Mouse (Mus musculus): ENCODE data around the gene Cep128. TPM values are rescaled to one million over a fixed set of nuclear protein-coding genes. Genes with fewer than 3 reads are reported as not detected.

The Cep128 gene
- total and polyA plus RNA-seq, 3 experiments, result 8.9 to 16.1 (median 13.5) TPM

DNA sequence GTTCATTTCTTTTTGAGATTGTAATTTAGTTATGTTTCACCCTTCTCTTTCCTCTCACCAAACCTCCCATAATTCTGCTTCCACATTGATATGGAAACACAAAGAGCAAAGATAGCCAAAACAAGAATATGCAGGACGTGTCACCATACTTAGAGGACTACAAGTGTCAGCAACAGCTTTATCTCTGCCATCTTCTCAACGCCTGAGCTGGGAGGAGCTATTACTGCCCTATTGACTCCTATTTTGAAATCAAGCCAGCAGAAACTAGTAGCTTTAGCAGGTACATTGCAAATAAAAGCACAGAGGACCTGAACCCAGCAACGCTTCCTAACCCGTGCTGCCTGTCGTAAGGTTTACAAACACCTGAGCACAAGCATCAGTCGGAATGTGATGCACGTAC lies 127.9 kb downstream of the Cep128 start:
- no peak for DNase-seq (ENCODE audit: extremely low read depth)
- no peak for TF ChIP-seq SMC3 (IDR thresholded peaks at IDR 0.05; ENCODE audit: low read depth, low read length)
- H3K4me1 ChIP-seq (ENCODE audit: control insufficient read depth in 1 of 2, insufficient read depth in 2 of 2), result no peaks in the 10 kb centered on the region
- peaks cover 9 to 44% of the 10 kb centered on the region in 2 experiments for H3K36me3 ChIP-seq (replicated peaks in 1 of 2; ENCODE audit: control insufficient read depth in 1 of 2, insufficient read depth in 1 of 2, low read length in 1 of 2)
- dilution Hi-C loops (cut with MboI; ENCODE audit: extremely low pct_ligation_motif_present, extremely low pct_unique_long_range_greater_than_20kb, low sequenced_read_pairs) (no loop called here), in situ Hi-C loops (cut with MboI; ENCODE audit: low pct_ligation_motif_present, low pct_unique_long_range_greater_than_20kb, low sequenced_read_pairs) (no loop called here)
- H3K9me3 ChIP-seq (replicated peaks; ENCODE audit: low read length), result no peaks in the 10 kb centered on the region
- no peak overlapping the region for H3K4me3 ChIP-seq (replicated peaks in 1 of 3; ENCODE audit: low read depth in 2 of 3, low read length in 2 of 3, poor library complexity in 1 of 3)
- H3K27me3 ChIP-seq (replicated peaks), result no peaks in the 10 kb centered on the region
- no peak overlapping the region for H3K4me2 ChIP-seq (ENCODE audit: insufficient read depth, low read depth, poor library complexity, severe bottlenecking)
- H3K9ac ChIP-seq (ENCODE audit: insufficient read depth, low read depth), result no peak overlapping the region
- H3K27ac ChIP-seq (ENCODE audit: insufficient read depth, low read depth), result no peak overlapping the region
- H3K79me2 ChIP-seq (replicated peaks; ENCODE audit: control insufficient read depth, extremely low read depth, insufficient read depth, poor library complexity, severe bottlenecking), result no peaks in the 10 kb centered on the region

DNA sequence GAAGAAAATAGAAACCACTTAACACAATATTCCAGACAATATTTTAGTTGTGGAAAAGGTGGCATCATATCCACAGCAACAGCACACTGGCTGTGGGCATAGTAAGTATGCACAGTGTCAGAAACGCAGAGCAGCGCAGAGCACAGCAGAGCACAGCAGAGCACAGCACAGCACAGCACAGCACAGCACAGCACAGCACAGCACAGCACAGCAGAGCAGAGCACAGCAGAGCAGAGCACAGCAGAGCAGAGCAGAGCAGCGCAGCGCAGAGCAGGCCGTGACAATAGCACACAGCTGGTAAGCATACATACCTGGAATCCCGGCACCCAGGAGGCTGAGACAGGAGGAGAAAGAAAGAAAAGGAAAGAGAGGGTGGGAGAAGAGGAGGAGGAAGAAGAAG lies 129.4 kb downstream of the Cep128 start:
- Histone ChIP-seq H3K4me2 (ENCODE audit: insufficient read depth, low read depth, poor library complexity, severe bottlenecking) (no peak overlapping the region), H3K36me3 (replicated peaks in 1 of 2; ENCODE audit: control insufficient read depth in 1 of 2, insufficient read depth in 1 of 2, low read length in 1 of 2) (peaks cover 9 to 39% of the 10 kb centered on the region in 2 experiments), H3K9ac (ENCODE audit: insufficient read depth, low read depth) (no peak overlapping the region), H3K4me3 (replicated peaks in 1 of 3; ENCODE audit: low read depth in 2 of 3, low read length in 2 of 3, poor library complexity in 1 of 3) (no peak overlapping the region), H3K27ac (ENCODE audit: insufficient read depth, low read depth) (no peak overlapping the region), H3K79me2 (replicated peaks; ENCODE audit: control insufficient read depth, extremely low read depth, insufficient read depth, poor library complexity, severe bottlenecking) (no peaks in the 10 kb centered on the region), H3K9me3 (replicated peaks; ENCODE audit: low read length) (no peaks in the 10 kb centered on the region), H3K4me1 (ENCODE audit: control insufficient read depth in 1 of 2, insufficient read depth in 2 of 2) (no peaks in the 10 kb centered on the region), H3K27me3 (replicated peaks) (no peaks in the 10 kb centered on the region)
- in situ Hi-C loops (cut with MboI; ENCODE audit: low pct_ligation_motif_present, low pct_unique_long_range_greater_than_20kb, low sequenced_read_pairs), result no loop called here
- TF ChIP-seq NELFE (IDR thresholded peaks at IDR 0.05; ENCODE audit: low read depth, low read length) (no peak), UBTF (IDR thresholded peaks at IDR 0.05; ENCODE audit: low read depth, low read length) (no peak)
- dilution Hi-C loops (cut with MboI; ENCODE audit: extremely low pct_ligation_motif_present, extremely low pct_unique_long_range_greater_than_20kb, low sequenced_read_pairs), result no loop called here
- DNase-seq (ENCODE audit: extremely low read depth), result no peak

DNA sequence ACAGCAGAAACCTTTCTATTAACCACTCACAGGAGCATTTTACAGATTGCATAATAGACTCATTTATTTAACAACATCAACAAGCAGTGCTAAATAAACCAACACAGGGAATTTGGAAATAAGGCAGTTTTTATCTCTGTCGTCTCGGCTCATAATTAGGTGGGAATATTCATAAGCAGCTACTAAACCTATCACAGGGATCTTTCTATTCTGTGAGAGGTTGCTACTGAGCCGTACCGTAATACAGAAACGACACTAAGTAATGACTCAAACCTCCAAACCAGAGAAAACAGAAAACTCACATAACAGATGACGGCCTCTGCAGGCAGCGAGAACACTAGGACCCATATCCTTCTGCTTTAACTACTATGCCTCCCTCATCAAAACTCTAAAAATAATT lies 163.6 kb downstream of the Cep128 start:
- DNase-seq (ENCODE audit: extremely low read depth), result no peak
- dilution Hi-C loops (cut with MboI; ENCODE audit: extremely low pct_ligation_motif_present, extremely low pct_unique_long_range_greater_than_20kb, low sequenced_read_pairs) (no loop called here), in situ Hi-C loops (cut with MboI; ENCODE audit: low pct_ligation_motif_present, low pct_unique_long_range_greater_than_20kb, low sequenced_read_pairs) (no loop called here)
- H3K79me2 ChIP-seq (replicated peaks; ENCODE audit: control insufficient read depth, extremely low read depth, insufficient read depth, poor library complexity, severe bottlenecking), result no peaks in the 10 kb centered on the region
- H3K4me2 ChIP-seq (ENCODE audit: insufficient read depth, low read depth, poor library complexity, severe bottlenecking), result no peak overlapping the region
- no peaks in the 10 kb centered on the region for H3K4me1 ChIP-seq (ENCODE audit: control insufficient read depth in 1 of 2, insufficient read depth in 2 of 2)
- H3K27me3 ChIP-seq (replicated peaks), result no peaks in the 10 kb centered on the region
- no peaks in the 10 kb centered on the region for H3K36me3 ChIP-seq (replicated peaks in 1 of 2; ENCODE audit: control insufficient read depth in 1 of 2, insufficient read depth in 1 of 2, low read length in 1 of 2)
- no peak overlapping the region for H3K27ac ChIP-seq (ENCODE audit: insufficient read depth, low read depth)
- no peak for TF ChIP-seq SIN3A (IDR thresholded peaks at IDR 0.05; ENCODE audit: low read length)
- no peak for TF ChIP-seq ZC3H11A (IDR thresholded peaks at IDR 0.05; ENCODE audit: low read depth, low read length)
- TF ChIP-seq MAFK (IDR thresholded peaks at IDR 0.05; ENCODE audit: insufficient replicate concordance, low read length), result no peak
- TF ChIP-seq ELF1 (IDR thresholded peaks at IDR 0.05; ENCODE audit: low read depth, low read length), result no peak
- TF ChIP-seq KAT2A (IDR thresholded peaks at IDR 0.05; ENCODE audit: insufficient replicate concordance, low read length), result no peak
- no peak for TF ChIP-seq ZNF384 (IDR thresholded peaks at IDR 0.05; ENCODE audit: low read depth, low read length)
- no peak for TF ChIP-seq USF2 (conservative IDR thresholded peaks at IDR 0.05; ENCODE audit: low read depth, low read length)
- no peak overlapping the region for H3K4me3 ChIP-seq (replicated peaks in 1 of 3; ENCODE audit: low read depth in 2 of 3, low read length in 2 of 3, poor library complexity in 1 of 3)
- no peaks in the 10 kb centered on the region for H3K9me3 ChIP-seq (replicated peaks; ENCODE audit: low read length)
- no peak overlapping the region for H3K9ac ChIP-seq (ENCODE audit: insufficient read depth, low read depth)
